21 mouse cellular contexts compared by ENCODE assay signal in the genomic region with DNA sequence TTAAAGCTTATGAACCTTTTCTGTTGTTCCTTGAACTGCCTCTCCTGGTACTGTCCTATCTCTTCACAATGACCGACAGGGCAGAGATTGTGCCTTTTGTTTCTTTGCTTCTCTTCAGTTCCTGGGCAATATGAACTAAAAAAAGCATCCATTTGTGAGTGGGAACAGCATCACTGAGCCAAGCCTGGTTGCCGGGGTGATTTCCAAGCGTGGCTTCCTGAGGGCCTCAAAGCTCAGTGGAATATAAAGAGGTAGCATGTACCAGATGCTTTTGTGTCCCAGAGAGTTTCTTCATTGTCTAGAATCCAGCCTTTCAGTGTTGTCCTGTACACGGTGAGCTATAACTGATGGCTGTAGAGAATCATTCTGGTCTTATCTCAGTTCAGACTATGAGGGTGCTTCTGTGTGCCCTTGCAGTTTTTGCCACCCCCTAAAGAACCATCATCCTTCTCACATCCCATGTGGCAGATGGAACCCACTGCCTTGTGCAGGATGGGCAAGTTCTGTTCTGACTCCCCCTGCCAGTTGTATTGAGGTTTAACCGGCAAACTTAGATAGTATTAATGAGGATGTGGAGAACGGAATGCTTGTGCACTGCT.
A peak's percentile ranks its signal among the peaks of the same experiment; 100 is the strongest.
DNase-seq lines count a peak whose midpoint lies in the region; ATAC-seq and TF ChIP-seq lines count a peak whose summit lies in the region.
"Had no signal": no experiment of that assay in that cellular context is flagged by ENCODE, and none has a peak within 500 bp of the region (broad histone marks: within the 10 kb centered on the region; RNA-seq: fewer than 3 reads in every experiment).

No protein-coding gene starts in this region.

- TF ChIP-seq POLR2A in cortical plate, adult 2 months (IDR thresholded peaks at IDR 0.05; ENCODE audit: extremely low read depth, insufficient read depth, low read length): no peak

- no peaks in the 10 kb centered on the region for H3K9me3 ChIP-seq in hindbrain, postnatal 0 days (ENCODE audit: low read length)
- H3K9me3 ChIP-seq: forebrain, embryonic 12.5 days; G1E; heart, embryonic 13.5 days; kidney, embryonic 15.5 days; midbrain, embryonic 12.5 days had no signal

- H3K27me3 ChIP-seq in hindbrain, postnatal 0 days (ENCODE audit: insufficient read depth, low read length): no peaks in the 10 kb centered on the region
- H3K27me3 ChIP-seq: forebrain, embryonic 12.5 days; heart, embryonic 13.5 days; kidney, embryonic 15.5 days; midbrain, embryonic 12.5 days had no signal

- peak overlapping the region; percentile 53 for H3K27ac ChIP-seq in left cerebral cortex, adult 2 months
- H3K27ac ChIP-seq in cortical plate, adult 2 months (ENCODE audit: insufficient read depth, low read length): 0 out of 2 replicates have a peak overlapping the region, but pooled peaks have one; percentile 8
- peak overlapping the region; percentile 20; the same call in 1 of the 2 replicates for H3K27ac ChIP-seq in hindbrain, postnatal 0 days
- H3K27ac ChIP-seq: forebrain, embryonic 12.5 days; heart, embryonic 13.5 days; kidney, embryonic 15.5 days; midbrain, embryonic 12.5 days had no signal

- no peak overlapping the region for H3K4me3 ChIP-seq in left cerebral cortex, adult 2 months
- H3K4me3 ChIP-seq in cortical plate, adult 2 months (ENCODE audit: insufficient read depth, low read length): no peak overlapping the region
- no peak overlapping the region for H3K4me3 ChIP-seq in hindbrain, postnatal 0 days (ENCODE audit: low read length)
- H3K4me3 ChIP-seq: forebrain, embryonic 12.5 days; heart, embryonic 13.5 days; kidney, embryonic 15.5 days; midbrain, embryonic 12.5 days had no signal

- TF ChIP-seq CTCF in left cerebral cortex, adult 2 months (IDR thresholded peaks at IDR 0.05): no peak
- TF ChIP-seq CTCF in cortical plate, adult 2 months (IDR thresholded peaks at IDR 0.05; ENCODE audit: extremely low read depth, insufficient read depth, low read length): no peak
- no peak for TF ChIP-seq CTCF in hindbrain, postnatal 0 days (IDR thresholded peaks at IDR 0.05; ENCODE audit: low read depth)

- no peak overlapping the region for H3K9ac ChIP-seq in hindbrain, postnatal 0 days (replicated peaks; ENCODE audit: low read length)
- H3K9ac ChIP-seq: forebrain, embryonic 12.5 days; heart, embryonic 13.5 days; kidney, embryonic 15.5 days; midbrain, embryonic 12.5 days had no signal

- ATAC-seq in hindbrain, postnatal 0 days: no peak
- ATAC-seq: intestine, embryonic 16.5 days had no signal

- H3K4me2 ChIP-seq in hindbrain, postnatal 0 days (ENCODE audit: low read depth, low read length): no peak overlapping the region
- H3K4me2 ChIP-seq: forebrain, embryonic 12.5 days; heart, embryonic 13.5 days; kidney, embryonic 15.5 days; midbrain, embryonic 12.5 days had no signal

- H3K4me1 ChIP-seq in cortical plate, adult 2 months (ENCODE audit: control insufficient read depth, insufficient read depth, low read length): peaks cover 9% of the 10 kb centered on the region
- no peaks in the 10 kb centered on the region for H3K4me1 ChIP-seq in hindbrain, postnatal 0 days (ENCODE audit: insufficient read depth, low read length)
- H3K4me1 ChIP-seq: kidney, embryonic 15.5 days had no signal

- 32% methylated on average over 6 of the region's 6 CpGs for WGBS in hindbrain, postnatal 0 days

- intact Hi-C loops in left cerebral cortex, adult 2 months (cut with DNase I): no loop called here

- DNase-seq in left cerebral cortex, adult 2 months (ENCODE audit: extremely low spot score in 1 of 2, low spot score in 2 of 2): no peak
- no peak for DNase-seq in left cerebral cortex, adult 8-10 months (ENCODE audit: low spot score in 2 of 2)
- DNase-seq in hindbrain, postnatal 0 days (ENCODE audit: low spot score): no peak
- DNase-seq in retina, embryonic 14.5 days (ENCODE audit: low spot score): peak; percentile 24
- no peak for DNase-seq in heart, adult 18-20 months
- no peak for DNase-seq in adrenal gland, postnatal 4 days (ENCODE audit: low spot score in 2 of 2)
- DNase-seq: adrenal gland, postnatal 36 days; cerebellum, postnatal 10 days; embryo, embryonic 11 days; heart, postnatal 36 days; left cerebral cortex, postnatal 4 days; lung, adult 18-20 months; lung, postnatal 4 days; thymus, adult 2 months had no signal

- H3K36me3 ChIP-seq in hindbrain, postnatal 0 days (ENCODE audit: insufficient read depth, low read length): peaks cover 7% of the 10 kb centered on the region; the same call in 1 of the 2 replicates
- H3K36me3 ChIP-seq: G1E; heart, embryonic 13.5 days; kidney, embryonic 15.5 days; midbrain, embryonic 12.5 days had no signal
